Mouse (Mus musculus) kidney, postnatal 25 days (tissue): ENCODE results near the gene Ren1.
A peak's percentile ranks its signal among the peaks of the same experiment; 100 is the strongest.
"Not testable (repeated sequence)": the region's sequence is repeated elsewhere in the genome, so short reads cannot be mapped to it uniquely, and the experiment has no call there.

Source experiments
- DNase-seq, 2 experiments: peaks; one replicate each; pipeline ENCODE4 v3.0.0; 2021; ENCODE audit warnings: mixed read lengths in 2 of 2

Ren1 gene

GRCm38 (mm10) chr1:133350210-133350609, at the start of gene Ren1:
Gene Ren1 (plus strand): TSS chr1:133350510.
- DNase-seq, result no peak

GRCm38 (mm10) chr1:133302540-133302939, 47.8 kb upstream of the Ren1 start:
- peak; percentile 77 to 83 for DNase-seq

GRCm38 (mm10) chr1:133306842-133307241, 43.5 kb upstream of the Ren1 start:
- peak; percentile 84 to 85 for DNase-seq

- DNase-seq, result peak in 1 of 2 experiments; percentile 40
These were observed 43.0 kb upstream of the Ren1 start for GRCm38 (mm10) chr1:133307318-133307717.

- peak; percentile 88 to 95 for DNase-seq
These were observed 40.5 kb upstream of the Ren1 start, which contains the start of gene Golt1a for GRCm38 (mm10) chr1:133309652-133310267. Gene Golt1a (plus strand): TSS chr1:133309800.

- no peak for DNase-seq
These were observed 39.1 kb upstream of the Ren1 start for GRCm38 (mm10) chr1:133311240-133311639.

GRCm38 (mm10) chr1:133311946-133312345, 38.4 kb upstream of the Ren1 start:
- DNase-seq, result no peak

- DNase-seq, result peak; percentile 72 to 76
These were observed 35.9 kb upstream of the Ren1 start for GRCm38 (mm10) chr1:133314364-133314763.

- DNase-seq, result no peak
These were observed 34.5 kb upstream of the Ren1 start for GRCm38 (mm10) chr1:133315775-133316174.

- no peak for DNase-seq
These were observed 33.7 kb upstream of the Ren1 start for GRCm38 (mm10) chr1:133316577-133316976.

GRCm38 (mm10) chr1:133317149-133317548, 33.2 kb upstream of the Ren1 start:
- DNase-seq, result no peak

GRCm38 (mm10) chr1:133321267-133321925, 28.9 kb upstream of the Ren1 start, which contains the start of gene Kiss1:
Gene Kiss1 (plus strand): TSS chr1:133321875.
- DNase-seq, result no peak

- no peak for DNase-seq
These were observed 27.0 kb upstream of the Ren1 start for GRCm38 (mm10) chr1:133323333-133323732.

- DNase-seq, result no peak
These were observed 24.4 kb upstream of the Ren1 start for GRCm38 (mm10) chr1:133325951-133326350.

GRCm38 (mm10) chr1:133327094-133327493, 23.2 kb upstream of the Ren1 start:
- no peak for DNase-seq

- DNase-seq, result no peak
These were observed 22.0 kb upstream of the Ren1 start for GRCm38 (mm10) chr1:133328299-133328795.

- no peak for DNase-seq
These were observed 21.2 kb upstream of the Ren1 start for GRCm38 (mm10) chr1:133328896-133329637.

- DNase-seq, result no peak
These were observed 20.7 kb upstream of the Ren1 start for GRCm38 (mm10) chr1:133329638-133329964.

- no peak for DNase-seq
These were observed 19.2 kb upstream of the Ren1 start for GRCm38 (mm10) chr1:133331142-133331541.

- no peak for DNase-seq
These were observed 17.5 kb upstream of the Ren1 start for GRCm38 (mm10) chr1:133332656-133333430.

- no peak for DNase-seq
These were observed 16.4 kb upstream of the Ren1 start for GRCm38 (mm10) chr1:133333937-133334336.

GRCm38 (mm10) chr1:133340403-133340802, 9.9 kb upstream of the Ren1 start:
- DNase-seq, result not testable (repeated sequence)

GRCm38 (mm10) chr1:133344357-133344756, 6.0 kb upstream of the Ren1 start:
- no peak for DNase-seq
